Mouse (Mus musculus) frontal cortex, postnatal 36 days (tissue): ENCODE results near the gene Zcchc24.

Experiments used
- DNase-seq, 2 experiments: peaks; one replicate each; pipeline ENCODE4 v3.0.0; 2022; ENCODE audit warnings: low spot score in 2 of 2

Zcchc24 gene

GRCm38 (mm10) chr14:25718471-25718870, 50.4 kb downstream of the Zcchc24 start:
- no peak for DNase-seq

DNA sequence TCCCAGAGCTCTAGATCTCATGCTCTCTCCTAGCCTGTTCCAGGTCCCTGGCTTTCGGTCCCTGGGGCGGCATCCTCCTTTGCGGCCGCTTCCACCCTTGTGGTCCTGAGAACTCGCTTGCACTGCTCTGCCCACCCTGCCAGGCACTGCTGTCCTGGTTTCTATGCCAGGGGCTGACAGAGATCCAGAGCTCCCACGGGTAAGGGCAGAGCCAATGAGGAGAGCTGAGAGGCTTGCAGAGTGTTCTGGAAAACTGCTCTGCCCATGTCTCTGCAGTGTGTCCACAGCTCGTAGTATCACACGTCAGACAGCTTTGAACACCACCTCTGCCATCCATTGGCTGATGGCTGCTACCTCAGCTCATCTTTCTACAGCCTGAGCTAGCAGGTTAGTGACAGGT, 51.1 kb downstream of the Zcchc24 start:
- no peak for DNase-seq

- DNase-seq = no peak
Observed at GRCm38 (mm10) chr14:25716528-25716927, 52.3 kb downstream of the Zcchc24 start.

- no peak for DNase-seq
Observed at GRCm38 (mm10) chr14:25713443-25713842, 55.4 kb downstream of the Zcchc24 start.

DNA sequence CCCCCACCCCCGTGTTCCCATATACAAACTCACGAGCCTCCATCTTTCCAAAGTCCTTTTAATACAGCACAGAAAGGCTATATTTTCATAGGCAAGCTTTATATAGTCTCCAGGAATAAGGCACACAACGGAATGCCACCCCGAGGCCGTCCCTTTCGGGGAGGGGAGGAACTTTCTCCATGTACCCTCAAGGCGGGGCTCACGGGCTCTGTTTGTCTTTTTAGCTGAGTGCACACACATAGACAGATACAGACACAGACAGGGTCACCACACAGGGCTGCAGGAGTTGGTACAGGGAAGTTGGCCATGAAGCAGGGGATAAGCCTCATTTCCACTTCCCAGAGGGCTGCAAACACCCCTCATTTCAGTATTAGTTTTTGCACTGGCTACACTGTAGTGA, 57.2 kb downstream of the Zcchc24 start:
- DNase-seq = no peak

DNA sequence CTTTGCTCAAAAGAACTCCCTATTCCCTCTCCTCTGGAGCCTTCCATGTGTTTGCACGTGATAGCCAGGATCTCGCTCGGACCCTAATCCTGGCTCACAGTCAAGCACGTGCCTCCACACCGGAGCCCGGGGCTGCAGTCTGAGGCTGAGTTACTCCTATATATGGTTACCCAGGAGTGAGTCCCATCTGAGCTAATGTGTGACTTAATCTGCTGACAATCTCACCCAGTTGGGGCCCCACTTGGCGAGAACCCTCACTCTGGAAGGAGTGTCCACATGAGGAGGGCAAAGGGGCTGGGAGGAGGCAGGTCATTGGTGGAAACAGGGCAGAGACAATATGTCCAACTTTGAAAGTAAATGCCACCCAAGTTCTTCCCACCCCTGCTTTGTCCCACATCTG, 57.7 kb downstream of the Zcchc24 start:
- DNase-seq = no peak

GRCm38 (mm10) chr14:25710681-25711080, 58.2 kb downstream of the Zcchc24 start:
- no peak for DNase-seq

DNA sequence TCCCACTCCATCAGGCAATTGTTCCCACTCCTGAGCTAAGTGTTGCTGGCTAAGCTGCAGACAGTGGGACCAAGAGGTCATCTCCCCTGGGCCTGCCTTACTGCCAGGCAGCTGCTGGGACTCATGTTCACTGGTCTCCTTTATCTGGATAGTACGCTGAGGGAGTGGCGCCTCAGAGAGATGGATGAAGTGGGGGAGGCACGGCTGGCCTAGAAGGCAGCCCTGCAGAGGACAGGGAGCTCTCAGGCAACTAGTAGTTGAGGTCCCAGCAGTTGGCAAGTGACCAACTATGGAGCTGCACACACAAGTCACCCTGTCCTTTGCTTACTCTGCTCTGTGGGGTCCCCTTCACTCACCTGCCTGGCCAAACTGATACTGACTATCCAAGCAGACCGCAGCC, 58.8 kb downstream of the Zcchc24 start:
- no peak for DNase-seq

GRCm38 (mm10) chr14:25708917-25709316, 59.9 kb downstream of the Zcchc24 start:
- no peak for DNase-seq

DNA sequence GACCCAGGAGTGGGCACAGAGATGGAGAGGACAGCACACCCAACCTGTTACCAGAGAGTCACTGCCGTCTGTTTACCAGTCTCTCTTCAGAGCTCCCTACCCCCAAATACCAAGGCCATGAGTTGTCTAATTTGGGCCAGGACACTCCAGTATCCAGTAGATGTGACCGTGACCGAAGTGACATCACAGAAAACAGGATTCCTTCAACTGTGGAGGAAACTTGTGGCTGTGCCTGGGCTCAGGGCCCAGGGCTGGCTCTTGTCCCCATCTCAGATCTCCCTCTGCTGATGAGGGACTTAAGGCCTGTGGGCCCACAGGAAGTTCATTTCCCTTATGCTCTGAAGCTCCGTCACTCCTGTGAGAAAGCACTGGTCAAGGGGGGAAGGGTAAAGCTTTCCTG, 60.4 kb downstream of the Zcchc24 start:
- DNase-seq = no peak

GRCm38 (mm10) chr14:25707691-25708181, 61.1 kb downstream of the Zcchc24 start:
- DNase-seq = peak in 1 of 2 experiments; percentile 77

DNA sequence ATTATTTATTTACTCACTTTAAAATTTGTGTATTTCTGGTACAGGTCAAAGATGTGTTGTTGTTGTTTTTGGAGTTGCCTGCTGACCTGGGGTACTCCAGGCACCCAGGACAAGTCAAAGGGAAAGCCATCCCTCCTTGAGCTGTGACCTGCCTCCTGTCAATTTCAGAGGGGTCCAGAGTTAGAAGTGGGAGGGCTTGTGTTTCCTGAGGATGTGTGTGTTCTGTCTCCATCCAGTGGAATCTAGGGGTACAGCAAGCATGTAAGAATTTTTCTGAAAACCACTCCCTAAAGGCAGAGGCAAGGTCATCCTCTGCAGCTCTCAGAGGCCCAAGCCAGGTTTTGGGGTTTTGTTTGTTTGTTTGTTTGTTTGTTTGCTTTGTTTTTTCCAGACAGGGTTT, 66.9 kb downstream of the Zcchc24 start:
- peak in 1 of 2 experiments; percentile 57 for DNase-seq

DNA sequence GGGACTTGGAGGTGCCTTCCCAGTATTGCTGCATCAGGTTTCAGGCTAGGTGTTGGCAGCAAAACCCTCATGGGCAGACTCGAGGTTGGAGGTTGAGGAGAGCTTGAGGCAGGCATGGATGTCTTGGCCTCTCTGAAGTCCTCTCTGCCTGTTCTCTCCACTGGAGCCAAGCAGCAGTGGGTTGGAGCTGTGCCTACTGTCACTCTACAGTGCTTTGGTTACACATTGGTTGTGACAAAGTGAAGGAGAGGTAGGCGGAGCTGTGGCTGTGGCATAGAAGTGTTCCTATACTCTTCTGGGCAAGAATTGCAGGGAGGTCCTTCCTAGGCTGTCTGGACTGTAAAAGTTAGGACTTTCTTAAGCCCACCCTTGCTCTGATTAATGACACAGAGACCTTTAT, 72.5 kb downstream of the Zcchc24 start:
- no peak for DNase-seq

DNA sequence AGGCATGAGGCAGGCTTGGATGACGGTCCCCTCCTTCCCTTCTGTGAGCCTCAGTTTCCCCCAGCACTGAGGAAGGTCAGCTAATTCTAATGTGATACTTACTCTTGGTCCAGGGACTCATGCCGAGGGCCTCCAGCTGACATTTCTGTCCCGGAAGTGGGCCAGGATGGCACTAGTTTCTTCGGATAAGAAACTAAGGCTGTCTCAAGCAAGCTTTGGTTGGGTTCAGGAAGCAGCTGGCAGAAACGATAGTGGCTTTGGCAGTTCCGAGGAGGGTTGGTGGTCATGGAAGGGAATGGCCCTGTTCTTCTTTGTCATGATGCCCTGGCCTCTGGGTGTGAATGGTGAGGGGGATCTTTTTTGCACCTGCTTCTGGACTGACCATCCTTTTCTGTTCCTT, 73.8 kb downstream of the Zcchc24 start:
- no peak for DNase-seq

- no peak for DNase-seq
Observed at GRCm38 (mm10) chr14:25694569-25694897, 74.3 kb downstream of the Zcchc24 start.

DNA sequence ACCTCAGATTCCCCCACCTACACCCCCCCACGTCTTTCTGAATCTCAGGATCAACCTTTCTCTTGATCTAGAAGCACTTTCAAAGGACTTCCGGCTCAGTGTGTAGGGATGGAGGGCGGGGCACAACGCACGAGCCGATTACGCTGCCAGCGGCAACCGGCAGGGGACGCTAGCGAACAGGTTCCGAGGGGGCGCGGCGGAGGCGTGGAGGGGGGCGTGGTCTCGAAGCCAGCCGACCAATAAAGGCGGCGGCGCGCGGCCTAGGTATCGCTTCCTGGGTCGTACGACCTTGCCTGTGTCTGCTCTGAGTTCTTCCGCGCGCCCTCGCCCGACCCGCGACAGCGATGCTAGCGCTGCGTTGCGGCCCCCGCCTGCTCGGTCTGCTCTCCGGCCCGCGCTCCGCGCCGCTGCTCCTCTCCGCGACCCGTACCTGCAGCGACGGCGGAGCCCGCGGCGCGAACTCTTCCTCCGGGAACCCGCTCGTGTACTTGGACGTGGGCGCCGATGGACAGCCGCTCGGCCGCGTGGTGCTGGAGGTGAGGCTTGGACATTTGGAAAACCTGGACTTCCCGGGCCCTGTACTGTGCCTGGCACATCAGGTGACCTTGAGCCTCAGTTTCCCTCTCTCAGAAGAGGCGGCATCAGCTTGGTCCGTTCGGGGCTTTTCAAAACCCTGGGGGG, 74.8 kb downstream of the Zcchc24 start, which contains the start of gene Ppif:
Ppif (plus strand) TSS at position 267 of the 681 bp plus-strand sequence.
- DNase-seq = peak; percentile 97 to 98

- DNase-seq = no peak
Observed at GRCm38 (mm10) chr14:25693271-25693887, 75.5 kb downstream of the Zcchc24 start.

- no peak for DNase-seq
Observed at GRCm38 (mm10) chr14:25686983-25687901, 81.6 kb downstream of the Zcchc24 start.

GRCm38 (mm10) chr14:25686216-25686945, 82.5 kb downstream of the Zcchc24 start:
- DNase-seq = no peak

GRCm38 (mm10) chr14:25682020-25682419, 86.8 kb downstream of the Zcchc24 start:
- no peak for DNase-seq

DNA sequence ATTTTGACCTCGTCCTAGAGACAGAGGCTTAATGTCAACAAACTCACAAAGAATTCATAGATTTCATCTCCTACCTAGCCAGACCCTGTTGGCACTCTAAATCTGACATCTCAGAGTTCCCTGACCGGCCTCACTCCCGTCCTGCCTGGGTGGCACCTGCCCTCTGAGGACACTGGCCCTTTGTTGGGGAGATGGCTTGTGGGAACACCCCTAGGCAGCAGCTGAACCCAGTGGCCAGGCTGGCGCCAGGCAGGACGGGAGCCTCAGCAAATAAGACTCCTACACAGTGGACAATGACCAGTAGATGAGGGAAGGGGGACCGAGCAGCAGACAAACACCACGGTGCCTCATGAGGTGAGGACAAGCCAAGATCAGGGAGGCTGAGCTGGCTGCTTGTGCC, 89.2 kb downstream of the Zcchc24 start:
- DNase-seq = no peak

DNA sequence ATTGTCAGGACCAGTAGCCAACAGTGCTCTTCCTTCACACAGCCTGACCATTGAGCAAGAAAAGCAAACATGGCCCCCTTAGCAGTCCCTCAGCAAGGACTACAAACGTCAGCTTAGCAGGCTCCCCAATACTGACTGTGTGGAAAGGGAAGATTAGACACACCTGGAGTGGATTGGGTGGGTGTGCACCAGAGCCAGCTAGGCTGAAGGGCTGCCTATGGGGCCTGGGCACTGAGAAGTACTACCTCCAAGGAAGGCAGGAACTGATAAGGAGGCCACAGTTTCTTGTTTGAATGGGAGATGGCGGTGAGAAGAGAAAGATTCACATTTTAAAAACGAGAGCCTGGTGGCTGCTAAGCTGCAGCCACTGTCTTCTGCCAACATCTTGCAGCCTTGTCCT, 101.3 kb downstream of the Zcchc24 start:
- no peak for DNase-seq
